Mouse (Mus musculus) thymus, adult 2 months (tissue): ENCODE measurements around the gene Mrpl27.

Experiments used
- CTCF ChIP-seq: fragments of 200-500 bp; IDR thresholded peaks from 2 replicates; pipeline ENCODE4 v1.5.1; 2012; ENCODE audit warnings: mild to moderate bottlenecking, control low read depth, low read length, moderate library complexity, borderline replicate concordance; ENCODE audit not compliant: control insufficient read depth, poor library complexity, insufficient read depth; ENCODE audit errors: extremely low read depth
- POLR2A ChIP-seq: fragments of 200-500 bp; IDR thresholded peaks from 2 replicates; pipeline ENCODE4 v1.6.1; 2012; ENCODE audit warnings: mild to moderate bottlenecking, low read length, control low read depth, moderate library complexity; ENCODE audit not compliant: control insufficient read depth, poor library complexity, insufficient read depth; ENCODE audit errors: extremely low read depth

DNA sequence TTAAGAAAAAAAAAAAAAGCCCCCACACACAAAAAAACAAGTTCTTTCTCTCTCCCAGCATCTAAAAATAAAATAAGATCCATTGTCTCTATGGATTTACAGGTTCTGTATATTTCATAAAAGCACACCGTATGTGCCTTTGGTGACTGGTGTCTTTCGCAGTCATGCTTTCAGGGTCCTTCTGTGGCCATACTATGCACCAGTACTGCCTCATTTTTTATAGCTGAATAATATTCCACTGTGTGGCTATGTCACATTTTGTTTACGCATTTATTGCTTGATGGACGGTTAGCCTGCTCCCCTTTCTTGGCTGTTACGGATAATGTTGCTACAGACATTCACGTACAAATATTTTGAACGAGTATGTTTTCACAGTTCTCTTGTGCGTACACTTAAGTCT, 594 bp upstream of the Mrpl27 start:
- TF ChIP-seq CTCF (no peak), POLR2A (no peak)
